Mouse (Mus musculus): ENCODE data around the gene Pfkfb2.
"Not testable (repeated sequence)": the region's sequence is repeated elsewhere in the genome, so short reads cannot be mapped to it uniquely, and the experiment has no call there.

The Pfkfb2 gene

GRCm38 (mm10) chr1:130698601-130699000 is 30.5 kb downstream of the Pfkfb2 start:
- no peak for DNase-seq (ENCODE audit: low spot score)

GRCm38 (mm10) chr1:130683905-130684304 is 45.1 kb downstream of the Pfkfb2 start:
- DNase-seq (ENCODE audit: low spot score), result no peak

GRCm38 (mm10) chr1:130681656-130682413 is 47.2 kb downstream of the Pfkfb2 start:
- no peak for DNase-seq (ENCODE audit: low spot score)

GRCm38 (mm10) chr1:130681075-130681474 is 48.0 kb downstream of the Pfkfb2 start:
- DNase-seq (ENCODE audit: low spot score), result no peak

GRCm38 (mm10) chr1:130678551-130678950 is 50.5 kb downstream of the Pfkfb2 start:
- no peak for DNase-seq (ENCODE audit: low spot score)

GRCm38 (mm10) chr1:130663576-130663975 is 65.5 kb downstream of the Pfkfb2 start:
- DNase-seq (ENCODE audit: low spot score), result not testable (repeated sequence)

- DNase-seq (ENCODE audit: low spot score), result no peak
These were observed 67.6 kb downstream of the Pfkfb2 start, which contains the start of gene C4bp for GRCm38 (mm10) chr1:130661454-130661853. Gene C4bp, minus strand, starts transcription at chr1:130661632.

- DNase-seq (ENCODE audit: low spot score), result not testable (repeated sequence)
These were observed 69.4 kb downstream of the Pfkfb2 start for GRCm38 (mm10) chr1:130659641-130660040.

- no peak for DNase-seq (ENCODE audit: low spot score)
These were observed 85.0 kb downstream of the Pfkfb2 start for GRCm38 (mm10) chr1:130644103-130644502.

- no peak for DNase-seq (ENCODE audit: low spot score)
These were observed 88.1 kb downstream of the Pfkfb2 start for GRCm38 (mm10) chr1:130640967-130641366.

All from layer of hippocampus, adult 11-12 months (tissue).